Mouse (Mus musculus) T-helper 17 cell (primary cell): Measurements from ENCODE around the gene Clta.

Experiments used
- in situ Hi-C, 2 experiments: fragments of 300-600 bp; cut with MboI, MseI; formaldehyde crosslinking; loops; 1 replicate in 1 of 2; 2 replicates in 1 of 2; pipeline ENCODE4 v1.15.1; 2025; ENCODE audit warnings: high pct_unique_total_duplicates in 2 of 2

Clta gene

DNA sequence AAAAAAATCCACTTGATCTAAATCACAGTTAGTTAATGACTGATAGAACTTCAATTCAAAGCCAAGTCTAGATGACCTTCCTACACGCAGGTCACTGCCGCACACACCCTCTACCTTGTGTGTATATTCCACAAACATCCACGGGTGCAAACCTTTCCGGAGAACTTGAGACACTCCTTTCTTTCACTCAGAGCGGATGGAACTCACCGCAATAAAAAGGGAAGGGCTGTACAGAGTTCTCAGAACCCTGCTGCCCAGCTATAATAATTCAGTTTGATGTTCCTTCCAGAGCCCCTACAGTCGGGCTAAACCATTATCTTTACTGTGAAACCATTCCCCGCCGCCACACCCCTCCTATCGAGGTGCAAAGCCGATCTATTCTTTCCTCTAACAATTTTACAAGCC, 67.5 kb downstream of the Clta start:
- in situ Hi-C loops: loop anchor here in 1 of 2 experiments (5.0 kb wide), 1 partner anchor 46 kb away; no protein-coding TSS in a partner anchor

DNA sequence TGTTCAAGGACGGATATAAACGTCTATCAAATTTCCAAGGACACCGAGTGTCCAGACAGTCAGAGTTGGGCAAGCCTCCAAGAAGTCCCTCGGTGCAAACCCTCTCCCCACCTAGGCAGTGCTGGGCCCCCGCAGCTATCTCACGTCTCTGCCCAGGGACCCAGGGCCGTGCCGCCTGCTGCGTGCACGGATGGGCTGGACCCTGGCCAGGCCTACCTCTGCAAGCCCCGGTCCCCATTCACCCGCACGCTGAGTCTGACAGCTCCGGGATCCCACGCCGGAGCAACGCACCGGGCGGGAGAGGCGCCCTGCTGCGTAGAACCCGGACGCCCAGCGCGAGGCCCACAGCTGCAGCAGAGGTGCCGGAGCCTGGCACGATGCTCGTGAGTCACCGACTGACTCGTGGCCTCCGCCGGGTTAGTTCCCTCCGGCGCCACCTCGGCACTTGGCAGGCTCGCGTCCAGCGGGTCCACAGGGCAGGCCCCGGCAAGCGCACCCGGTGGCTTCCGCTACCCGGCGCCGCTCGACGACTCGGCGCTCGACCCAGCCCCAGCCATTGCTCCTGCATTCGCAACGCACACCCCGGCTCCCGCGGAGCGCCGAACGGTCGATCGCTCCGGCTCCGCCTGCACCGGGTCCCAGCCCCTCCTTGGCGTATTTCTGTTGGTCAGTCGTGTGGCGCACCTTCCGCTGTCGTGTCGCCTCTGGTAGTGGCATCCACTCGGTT, 68.1 kb downstream of the Clta start:
- in situ Hi-C loops: loop anchor here in 1 of 2 experiments (5.0 kb wide), 1 partner anchor 45 kb away; no protein-coding TSS in a partner anchor

DNA sequence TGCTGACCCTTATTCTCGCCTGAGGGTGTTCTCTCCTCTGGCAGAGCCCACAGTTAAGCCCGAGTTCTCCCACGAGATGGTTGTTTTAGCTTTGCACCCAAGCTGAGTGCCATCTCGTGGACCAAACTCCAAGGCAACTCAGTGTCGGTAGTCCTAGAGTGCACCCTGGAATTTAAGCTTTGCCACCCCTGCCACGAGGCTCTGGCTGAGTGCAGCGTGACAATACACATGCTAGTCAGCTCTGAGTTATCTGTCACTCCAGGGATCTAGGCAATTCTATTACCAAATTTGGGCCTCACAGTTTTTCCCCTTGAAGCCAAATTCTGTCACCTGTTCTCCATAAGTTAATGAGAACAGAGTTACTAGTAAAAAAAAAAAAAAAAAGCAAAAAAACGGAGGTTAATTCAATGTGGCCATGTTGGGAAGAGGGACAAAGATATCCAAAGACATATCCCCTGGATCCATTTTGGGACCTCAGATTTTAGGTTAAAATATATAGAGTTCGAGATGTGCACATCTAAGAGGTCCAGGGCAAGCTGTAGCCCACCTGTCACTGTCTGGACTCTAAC, 68.7 kb downstream of the Clta start:
- in situ Hi-C loops: loop anchor here in 1 of 2 experiments (5.0 kb wide), 1 partner anchor 44 kb away; no protein-coding TSS in a partner anchor

DNA sequence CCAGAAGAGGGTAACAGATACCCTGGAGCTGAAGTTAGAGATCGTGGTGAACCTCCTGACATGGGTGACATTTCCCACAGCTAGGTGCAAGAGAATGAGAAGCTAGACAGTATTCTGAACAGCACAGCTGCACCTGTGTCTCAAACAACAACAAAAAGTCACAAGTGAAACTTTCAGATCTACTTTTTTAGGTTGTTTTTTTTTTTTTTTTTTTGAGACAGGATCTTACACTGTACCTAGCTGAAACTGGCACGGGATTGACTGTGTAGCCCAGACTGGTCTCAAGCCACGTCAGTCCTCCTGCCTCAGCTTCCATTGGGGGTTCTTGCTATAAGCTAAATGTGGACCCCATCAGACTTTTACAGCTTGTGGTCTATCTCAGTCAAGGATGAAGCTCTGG, 69.5 kb downstream of the Clta start:
- in situ Hi-C loops: loop anchor here in 1 of 2 experiments (5.0 kb wide), 1 partner anchor 44 kb away; no protein-coding TSS in a partner anchor

GRCm38 (mm10) chr4:44074422-44074821, 70.2 kb downstream of the Clta start:
- in situ Hi-C loops: loop anchor here in 1 of 2 experiments (5.0 kb wide), 1 partner anchor 43 kb away; no protein-coding TSS in a partner anchor

DNA sequence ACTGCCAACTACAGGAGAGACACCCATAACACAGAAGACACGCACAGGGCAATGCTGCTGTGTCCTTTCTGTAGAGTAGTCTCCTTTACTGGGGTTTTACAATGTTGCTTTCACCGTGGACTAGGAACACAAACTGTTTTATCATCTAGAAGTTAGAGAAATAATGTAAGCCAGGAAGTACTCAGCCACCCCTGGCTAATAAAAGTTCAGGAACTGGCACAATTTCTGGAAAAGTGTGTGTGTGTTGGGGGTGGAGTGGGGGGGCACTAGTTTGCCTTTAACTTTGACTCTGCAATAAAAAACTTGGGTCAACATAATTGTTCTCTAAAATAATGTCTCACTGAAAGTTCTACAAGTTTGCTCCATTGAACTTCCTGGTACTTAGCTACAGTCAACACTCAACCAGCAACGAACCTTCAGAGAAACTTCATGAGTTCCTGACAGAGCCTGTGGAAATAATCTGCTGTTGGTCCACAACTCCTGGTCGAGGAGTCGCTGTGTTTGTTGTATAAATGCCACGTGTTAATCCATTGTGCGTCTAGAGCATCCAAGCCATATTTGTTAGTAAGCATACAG, 74.2 kb downstream of the Clta start:
- in situ Hi-C loops: no loop called here
